Mouse (Mus musculus) erythroblast, embryonic 14.5 days (primary cell): ENCODE data around the gene Frmpd3.

ENCODE experiments used
- GATA1 ChIP-seq: IDR thresholded peaks from 2 replicates; pipeline ENCODE4 v1.6.1; 2012; ENCODE audit warnings: low read length, inconsistent platforms, mixed read lengths
- TAL1 ChIP-seq: IDR thresholded peaks from 3 replicates; pipeline ENCODE4 v1.6.1; 2012; ENCODE audit warnings: low read length, inconsistent platforms, mixed read lengths

DNA sequence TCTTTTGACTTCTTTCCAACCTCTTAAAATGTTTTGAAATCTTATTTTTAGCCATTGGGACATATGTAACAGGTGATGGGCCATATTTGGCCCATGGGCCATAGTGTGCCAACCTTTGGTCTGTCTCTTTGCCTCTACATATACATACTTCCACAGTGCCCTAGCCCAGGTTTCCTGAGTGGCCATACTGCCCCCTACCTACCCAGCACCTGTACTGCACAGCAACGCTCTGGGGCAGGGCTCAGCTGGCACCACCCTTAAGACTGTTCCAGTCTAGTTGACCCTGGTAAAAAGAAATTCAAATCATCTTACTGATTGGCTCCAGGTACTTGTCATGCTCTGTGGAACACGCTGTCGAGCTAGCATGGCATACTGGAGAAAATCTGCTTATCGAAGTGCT, 60.8 kb downstream of the Frmpd3 start:
- TF ChIP-seq GATA1: no peak
- TF ChIP-seq TAL1: no peak
